Mouse (Mus musculus): ENCODE results near the gene Fam83g.

The Fam83g gene

GRCm38 (mm10) chr11:61717990-61718389 is 34.1 kb downstream of the Fam83g start:
- DNase-seq (ENCODE audit: low spot score) = no peak

- DNase-seq (ENCODE audit: low spot score) = no peak
These were observed 35.5 kb downstream of the Fam83g start for GRCm38 (mm10) chr11:61719387-61719786.

- DNase-seq (ENCODE audit: low spot score) = no peak
These were observed 35.9 kb downstream of the Fam83g start for GRCm38 (mm10) chr11:61719826-61720225.

- no peak for DNase-seq (ENCODE audit: low spot score)
These were observed 36.7 kb downstream of the Fam83g start, which contains the start of gene Slc5a10 for GRCm38 (mm10) chr11:61720636-61721035. Gene Slc5a10, minus strand, starts transcription at chr11:61720826.

GRCm38 (mm10) chr11:61722077-61722476 is 38.2 kb downstream of the Fam83g start:
- no peak for DNase-seq (ENCODE audit: low spot score)

- DNase-seq (ENCODE audit: low spot score) = no peak
These were observed 44.1 kb downstream of the Fam83g start for GRCm38 (mm10) chr11:61728037-61728436.

GRCm38 (mm10) chr11:61732672-61733071 is 48.8 kb downstream of the Fam83g start:
- no peak for DNase-seq (ENCODE audit: low spot score)

- DNase-seq (ENCODE audit: low spot score) = no peak
These were observed 53.4 kb downstream of the Fam83g start for GRCm38 (mm10) chr11:61737290-61737689.

- DNase-seq (ENCODE audit: low spot score) = no peak
These were observed 56.6 kb downstream of the Fam83g start for GRCm38 (mm10) chr11:61740500-61740899.

GRCm38 (mm10) chr11:61743768-61744167 is 59.9 kb downstream of the Fam83g start:
- no peak for DNase-seq (ENCODE audit: low spot score)

- DNase-seq (ENCODE audit: low spot score) = no peak
These were observed 60.6 kb downstream of the Fam83g start for GRCm38 (mm10) chr11:61744460-61744859.

- DNase-seq (ENCODE audit: low spot score) = no peak
These were observed 61.9 kb downstream of the Fam83g start for GRCm38 (mm10) chr11:61745781-61746180.

- DNase-seq (ENCODE audit: low spot score) = no peak
These were observed 63.3 kb downstream of the Fam83g start for GRCm38 (mm10) chr11:61747161-61747560.

- peak; percentile 41 for DNase-seq (ENCODE audit: low spot score)
These were observed 67.7 kb downstream of the Fam83g start for GRCm38 (mm10) chr11:61751612-61752011.

GRCm38 (mm10) chr11:61757151-61757550 is 73.3 kb downstream of the Fam83g start:
- no peak for DNase-seq (ENCODE audit: low spot score)

All from layer of hippocampus, adult 9-10 months (tissue).